Mouse (Mus musculus) intestine, embryonic 14.5 days (tissue): Measurements from ENCODE around the gene Ism2. TPM values are rescaled to one million over a fixed set of nuclear protein-coding genes. Genes with fewer than 3 reads are reported as not detected.

Experiments
- ATAC-seq: fragments of 200-750 bp; cut with Nextera tagmentation; replicated peaks from 2 replicates; pipeline ENCODE4 v1.8.0; 2017; ENCODE audit warnings: low read depth, moderate number of reproducible peaks, moderate TSS enrichment, moderate library complexity; ENCODE audit not compliant: low FRiP score, low TSS enrichment
- DNase-seq: peaks from one replicate; pipeline ENCODE4 v3.0.0-alpha.2; 2018; ENCODE audit warnings: low spot score
- H3K27ac ChIP-seq: fragments of 300-500 bp; sonication (generic); 2 replicates; pipeline ENCODE4 v1.5.1; 2014; ENCODE audit warnings: low read depth, mild to moderate bottlenecking, control low read depth
- H3K27me3 ChIP-seq: fragments of 300-500 bp; sonication (generic); replicated peaks from 2 replicates; pipeline ENCODE4 v1.6.1; 2014; ENCODE audit warnings: low read length, control low read depth; ENCODE audit not compliant: control insufficient read depth, insufficient read depth
- H3K36me3 ChIP-seq: fragments of 300-500 bp; sonication (generic); 2 replicates; pipeline ENCODE4 v1.6.1; 2014; ENCODE audit warnings: low read length, control low read depth; ENCODE audit not compliant: control insufficient read depth, insufficient read depth
- H3K4me1 ChIP-seq: fragments of 300-500 bp; sonication (generic); replicated peaks from 2 replicates; pipeline ENCODE4 v1.6.1; 2014; ENCODE audit warnings: low read length, control low read depth, mixed read lengths; ENCODE audit not compliant: control insufficient read depth, insufficient read depth
- H3K4me2 ChIP-seq: fragments of 300-500 bp; sonication (generic); 2 replicates; pipeline ENCODE4 v1.6.1; 2014; ENCODE audit warnings: low read length
- H3K4me3 ChIP-seq: fragments of 300-500 bp; sonication (generic); 2 replicates; pipeline ENCODE4 v1.5.1; 2014; ENCODE audit warnings: low read depth, low read length, control low read depth, mixed read lengths
- H3K9ac ChIP-seq: fragments of 300-500 bp; sonication (generic); 2 replicates; pipeline ENCODE4 v1.6.1; 2014; ENCODE audit warnings: mild to moderate bottlenecking, low read length
- H3K9me3 ChIP-seq: fragments of 300-500 bp; sonication (generic); 2 replicates; pipeline ENCODE4 v1.6.1; 2016; ENCODE audit warnings: low read length, control low read depth; ENCODE audit not compliant: control insufficient read depth
- WGBS: fragments of 180-500 bp; shearing (Covaris S2); extraction: QIAGEN DNeasy Blood & Tissue Kit; methylation state at CpG from one replicate; pipeline ENCODE4 v1.1.7; 2014; 5-methylcytosine and 5-hydroxymethylcytosine counted together
- polyA plus RNA-seq: library from polyadenylated mRNA; unstranded; fragments of >200 nt; fragmentation: Nextera tagmentation; extraction: Ambion mirVana; gene quantifications from 2 replicates; pipeline ENCODE4 v1.2.1, GENCODE M21; 2014

The Ism2 gene
- polyA plus RNA-seq, 1 experiment from 2014 or later, result 0.22 TPM

- Histone ChIP-seq H3K9me3 (no peaks in the 10 kb centered on the region), H3K36me3 (peaks cover 28% of the 10 kb centered on the region), H3K27ac (no peak overlapping the region), H3K4me3 (no peak overlapping the region), H3K9ac (no peak overlapping the region), H3K4me2 (no peak overlapping the region), H3K27me3 (peaks cover 10% of the 10 kb centered on the region; the same call in 1 of the 2 replicates), H3K4me1 (no peaks in the 10 kb centered on the region)
- 49% methylated on average over 13 of the region's 13 CpGs for WGBS
- no peak for DNase-seq
- ATAC-seq, result no peak
These were observed 6.5 kb upstream of the Ism2 start for GRCm38 (mm10) chr12:87305767-87306583.

- H3K9ac ChIP-seq, result no peak overlapping the region
- peaks cover 4% of the 10 kb centered on the region; the same call in 1 of the 2 replicates for H3K4me1 ChIP-seq
- H3K9me3 ChIP-seq, result no peaks in the 10 kb centered on the region
- DNase-seq (no peak), ATAC-seq (no peak)
- no peak overlapping the region for H3K4me3 ChIP-seq
- 54% methylated on average over 4 of the region's 4 CpGs for WGBS
- H3K4me2 ChIP-seq, result no peak overlapping the region
- H3K27ac ChIP-seq, result no peak overlapping the region
- no peaks in the 10 kb centered on the region for H3K36me3 ChIP-seq
- peaks cover 37% of the 10 kb centered on the region for H3K27me3 ChIP-seq
These were observed 1.7 kb upstream of the Ism2 start for GRCm38 (mm10) chr12:87301189-87301588.

GRCm38 (mm10) chr12:87300441-87300690, 861 bp upstream of the Ism2 start:
- peak overlapping the region; percentile 58; the same call in 1 of the 2 replicates for H3K9ac ChIP-seq
- peaks cover 4% of the 10 kb centered on the region; the same call in 1 of the 2 replicates for H3K4me1 ChIP-seq
- 2% methylated on average over 9 of the region's 9 CpGs for WGBS
- peak overlapping the region; percentile 96 for H3K4me2 ChIP-seq
- H3K4me3 ChIP-seq, result peak overlapping the region; percentile 67
- DNase-seq, result no peak
- no peaks in the 10 kb centered on the region for H3K36me3 ChIP-seq
- peaks cover 37% of the 10 kb centered on the region for H3K27me3 ChIP-seq
- ATAC-seq, result no peak
- H3K27ac ChIP-seq, result no peak overlapping the region
- no peaks in the 10 kb centered on the region for H3K9me3 ChIP-seq

- H3K4me2 ChIP-seq, result peak overlapping the region; percentile 96
- H3K36me3 ChIP-seq, result no peaks in the 10 kb centered on the region
- ATAC-seq (peak; percentile 59), DNase-seq (peak; percentile 59)
- no peaks in the 10 kb centered on the region for H3K9me3 ChIP-seq
- WGBS, result 8% methylated on average over 29 of the region's 29 CpGs
- H3K27ac ChIP-seq, result no peak overlapping the region
- H3K4me3 ChIP-seq, result peak overlapping the region; percentile 67
- peaks cover 37% of the 10 kb centered on the region for H3K27me3 ChIP-seq
- peaks cover 4% of the 10 kb centered on the region; the same call in 1 of the 2 replicates for H3K4me1 ChIP-seq
- peak overlapping the region; percentile 58 for H3K9ac ChIP-seq
These were observed 358 bp downstream of the Ism2 start for GRCm38 (mm10) chr12:87299037-87299656.

- ATAC-seq (no peak), DNase-seq (no peak)
These were observed 5.6 kb downstream of the Ism2 start for GRCm38 (mm10) chr12:87293934-87294333.

GRCm38 (mm10) chr12:87289100-87289499, 10.4 kb downstream of the Ism2 start:
- Histone ChIP-seq H3K27me3 (no peaks in the 10 kb centered on the region), H3K9ac (no peak overlapping the region), H3K4me2 (no peak overlapping the region), H3K4me1 (no peaks in the 10 kb centered on the region), H3K36me3 (no peaks in the 10 kb centered on the region), H3K9me3 (0 out of 2 replicates have a peak, but pooled peaks cover 3% of the 10 kb centered on the region), H3K27ac (no peak overlapping the region), H3K4me3 (no peak overlapping the region)
- WGBS, result 92% methylated on average over 5 of the region's 5 CpGs
- no peak for ATAC-seq
- DNase-seq, result no peak

More at GRCm38 (mm10) chr12:87293934-87294333, 5.6 kb downstream of the Ism2 start:
- Histone ChIP-seq H3K9ac (no peak overlapping the region), H3K27me3 (peaks cover 9% of the 10 kb centered on the region), H3K4me2 (no peak overlapping the region), H3K9me3 (no peaks in the 10 kb centered on the region), H3K4me3 (no peak overlapping the region), H3K36me3 (no peaks in the 10 kb centered on the region), H3K4me1 (no peaks in the 10 kb centered on the region), H3K27ac (no peak overlapping the region)
- WGBS, result 69% methylated on average over 6 of the region's 6 CpGs

- Histone ChIP-seq H3K4me3 (no peak overlapping the region), H3K4me2 (no peak overlapping the region), H3K9me3 (0 out of 2 replicates have a peak, but pooled peaks cover 3% of the 10 kb centered on the region), H3K27me3 (no peaks in the 10 kb centered on the region), H3K4me1 (no peaks in the 10 kb centered on the region), H3K36me3 (no peaks in the 10 kb centered on the region), H3K9ac (no peak overlapping the region), H3K27ac (no peak overlapping the region)
- 80% methylated on average over 5 of the region's 5 CpGs for WGBS
- no peak for DNase-seq
- ATAC-seq, result no peak
These were observed 14.8 kb downstream of the Ism2 start for GRCm38 (mm10) chr12:87284726-87285125.

- no peak for ATAC-seq
- H3K9ac ChIP-seq, result no peak overlapping the region
- H3K36me3 ChIP-seq, result no peaks in the 10 kb centered on the region
- H3K4me3 ChIP-seq, result no peak overlapping the region
- DNase-seq, result no peak
- H3K4me1 ChIP-seq, result no peaks in the 10 kb centered on the region
- 70% methylated on average over 4 of the region's 4 CpGs for WGBS
- H3K4me2 ChIP-seq, result no peak overlapping the region
- H3K27me3 ChIP-seq, result no peaks in the 10 kb centered on the region
- no peak overlapping the region for H3K27ac ChIP-seq
- H3K9me3 ChIP-seq, result 0 out of 2 replicates have a peak, but pooled peaks cover 3% of the 10 kb centered on the region
These were observed 15.2 kb downstream of the Ism2 start for GRCm38 (mm10) chr12:87284268-87284667.
